Comparison of ENCODE assay signal across 8 mouse cellular contexts in genomic region chr5:64968961-64969860, GRCm38 (mm10). TPM values are rescaled to one million over a fixed set of nuclear protein-coding genes. Genes with fewer than 3 reads are reported as not detected.
DNase-seq lines count a peak whose midpoint lies in the region; ATAC-seq and TF ChIP-seq lines count a peak whose summit lies in the region.

No protein-coding gene starts in this region.

- WGBS in embryonic facial prominence, embryonic 10.5 days = 2% methylated on average over 14 of the region's 14 CpGs
- 5% methylated on average over 13 of the region's 14 CpGs for WGBS in limb, embryonic 14.5 days
- 5% methylated on average over 14 of the region's 14 CpGs for WGBS in midbrain, embryonic 13.5 days

- peak; percentile 55 for ATAC-seq in limb, embryonic 14.5 days (ENCODE audit: low FRiP score, low read depth)
- ATAC-seq in midbrain, embryonic 13.5 days = peak; percentile 41; the same call in 1 of the 2 replicates

- H3K27ac ChIP-seq in embryonic facial prominence, embryonic 10.5 days (replicated peaks) = peak overlapping the region; percentile 85
- H3K27ac ChIP-seq in limb, embryonic 14.5 days (replicated peaks; ENCODE audit: low read depth, low read length) = peak overlapping the region; percentile 86
- H3K27ac ChIP-seq in midbrain, embryonic 13.5 days = no peak overlapping the region

- H3K4me3 ChIP-seq in embryonic facial prominence, embryonic 10.5 days = peak overlapping the region; percentile 65
- peak overlapping the region; percentile 73 for H3K4me3 ChIP-seq in limb, embryonic 14.5 days (replicated peaks; ENCODE audit: low read length)
- H3K4me3 ChIP-seq in midbrain, embryonic 13.5 days (replicated peaks) = peak overlapping the region; percentile 61

- no peaks in the 10 kb centered on the region for H3K36me3 ChIP-seq in embryonic facial prominence, embryonic 10.5 days (replicated peaks)
- peaks cover 5% of the 10 kb centered on the region for H3K36me3 ChIP-seq in limb, embryonic 14.5 days (ENCODE audit: control insufficient read depth, insufficient read depth, low read length)
- no peaks in the 10 kb centered on the region for H3K36me3 ChIP-seq in midbrain, embryonic 13.5 days

- H3K9me3 ChIP-seq in embryonic facial prominence, embryonic 10.5 days = no peaks in the 10 kb centered on the region
- H3K9me3 ChIP-seq in limb, embryonic 14.5 days (ENCODE audit: control insufficient read depth, low read length) = no peaks in the 10 kb centered on the region
- no peaks in the 10 kb centered on the region for H3K9me3 ChIP-seq in midbrain, embryonic 13.5 days

- H3K4me2 ChIP-seq in limb, embryonic 14.5 days (replicated peaks; ENCODE audit: low read depth, low read length, severe bottlenecking) = peak overlapping the region; percentile 67
- H3K4me2 ChIP-seq in midbrain, embryonic 13.5 days (replicated peaks) = peak overlapping the region; percentile 97

- peak overlapping the region; percentile 94 for H3K9ac ChIP-seq in limb, embryonic 14.5 days (ENCODE audit: low read depth, low read length, severe bottlenecking)
- H3K9ac ChIP-seq in midbrain, embryonic 13.5 days (replicated peaks) = peak overlapping the region; percentile 69

- intact Hi-C loops in heart, postnatal 14 days (cut with DNase I) = loop anchor here (10.0 kb wide), 2 partner anchors 84 to 684 kb away; no protein-coding TSS in a partner anchor

- no peak for TF ChIP-seq POLR2A in limb, embryonic 14.5 days (IDR thresholded peaks at IDR 0.05; ENCODE audit: borderline replicate concordance, extremely low read depth, insufficient read depth, insufficient read length)

- no peaks in the 10 kb centered on the region; the same call in 1 of the 2 replicates for H3K27me3 ChIP-seq in embryonic facial prominence, embryonic 10.5 days (replicated peaks; ENCODE audit: low read depth, poor library complexity, severe bottlenecking)
- H3K27me3 ChIP-seq in limb, embryonic 14.5 days (ENCODE audit: control insufficient read depth, insufficient read depth, low read length) = no peaks in the 10 kb centered on the region
- peaks cover 14% of the 10 kb centered on the region for H3K27me3 ChIP-seq in midbrain, embryonic 13.5 days

- peaks cover 16% of the 10 kb centered on the region for H3K4me1 ChIP-seq in embryonic facial prominence, embryonic 10.5 days
- H3K4me1 ChIP-seq in limb, embryonic 14.5 days (ENCODE audit: control insufficient read depth, insufficient read depth, low read length) = 0 out of 2 replicates have a peak, but pooled peaks cover 6% of the 10 kb centered on the region
- peaks cover 17% of the 10 kb centered on the region for H3K4me1 ChIP-seq in midbrain, embryonic 13.5 days (replicated peaks)

- peak; percentile 22 for DNase-seq in urinary bladder, postnatal 25 days (ENCODE audit: low spot score)
- no peak for DNase-seq in urinary bladder, adult 2 months (ENCODE audit: low spot score)
- peak; percentile 37 for DNase-seq in embryonic facial prominence, embryonic 10.5 days (ENCODE audit: low spot score)
- peak; percentile 18 to 37 for DNase-seq in heart, postnatal 14 days
- DNase-seq in limb, embryonic 14.5 days (ENCODE audit: low spot score) = peak; percentile 16
- DNase-seq in thymus, postnatal 4 days = peak; percentile 45
- no peak for DNase-seq in layer of hippocampus, postnatal 14 days (ENCODE audit: low spot score in 2 of 2)

RNA-seq across cellular contexts. Expression of gene Fam114a1, which starts 0.7 kb away (rescaled TPM):
- polyA plus RNA-seq in urinary bladder, adult 2 months (2012; rRNA removed) = 73.8 and 75.7 TPM in 2 replicates
- 14.5 and 15.0 TPM in 2 replicates for polyA plus RNA-seq in embryonic facial prominence, embryonic 10.5 days (2016; fragmentation: Nextera tagmentation; extraction: Ambion mirVana)
- total RNA-seq in heart, postnatal 14 days (2021) = 10 to 100 TPM; 23.5 to 24.8 TPM
- 69.6 and 71.7 TPM in 2 replicates for polyA plus RNA-seq in limb, embryonic 14.5 days (2012; rRNA removed)
- polyA plus RNA-seq in limb, embryonic 14.5 days (2014; fragmentation: Nextera tagmentation; extraction: Ambion mirVana) = 51.7 and 52.9 TPM in 2 replicates
- 6.1 and 6.8 TPM in 2 replicates for polyA plus RNA-seq in midbrain, embryonic 13.5 days (2015; fragmentation: Nextera tagmentation; extraction: Ambion mirVana)
- total RNA-seq in layer of hippocampus, postnatal 14 days (2021) = 1 to 10 TPM; 4.6 to 6.0 TPM

RNA-seq across cellular contexts. Expression of gene Tlr6, which starts 9.3 kb away (rescaled TPM):
- 1.7 and 1.8 TPM in 2 replicates for polyA plus RNA-seq in urinary bladder, adult 2 months (2012; rRNA removed)
- 0.19 and 0.30 TPM in 2 replicates for polyA plus RNA-seq in embryonic facial prominence, embryonic 10.5 days (2016; fragmentation: Nextera tagmentation; extraction: Ambion mirVana)
- 1 to 10 TPM in 1 of 2 experiments, under 1 TPM in 1; 0.96 to 1.7 TPM for total RNA-seq in heart, postnatal 14 days (2021)
- polyA plus RNA-seq in limb, embryonic 14.5 days (2012; rRNA removed) = 1.7 and 3.1 TPM in 2 replicates
- polyA plus RNA-seq in limb, embryonic 14.5 days (2014; fragmentation: Nextera tagmentation; extraction: Ambion mirVana) = 1.2 and 1.5 TPM in 2 replicates
- 0.17 and 0.22 TPM in 2 replicates for polyA plus RNA-seq in midbrain, embryonic 13.5 days (2015; fragmentation: Nextera tagmentation; extraction: Ambion mirVana)
- total RNA-seq in layer of hippocampus, postnatal 14 days (2021) = 1 to 10 TPM in 1 of 2 experiments, under 1 TPM in 1; 0.79 to 1.4 TPM

RNA-seq across cellular contexts. Expression of gene Tlr1, which starts 35.8 kb away (rescaled TPM):
- polyA plus RNA-seq in urinary bladder, adult 2 months (2012; rRNA removed) = 3.0 and 3.1 TPM in 2 replicates
- polyA plus RNA-seq in embryonic facial prominence, embryonic 10.5 days (2016; fragmentation: Nextera tagmentation; extraction: Ambion mirVana) = 0.31 and 0.35 TPM in 2 replicates
- total RNA-seq in heart, postnatal 14 days (2021) = under 1 TPM; 0.34 to 0.43 TPM
- 2.2 TPM in 2 replicates for polyA plus RNA-seq in limb, embryonic 14.5 days (2012; rRNA removed)
- polyA plus RNA-seq in limb, embryonic 14.5 days (2014; fragmentation: Nextera tagmentation; extraction: Ambion mirVana) = 1.0 and 1.8 TPM in 2 replicates
- polyA plus RNA-seq in midbrain, embryonic 13.5 days (2015; fragmentation: Nextera tagmentation; extraction: Ambion mirVana) = 0.21 and 0.30 TPM in 2 replicates
- total RNA-seq in layer of hippocampus, postnatal 14 days (2021) = under 1 TPM; 0.32 to 0.55 TPM

Comparison
In these comparisons a context has a peak if more than half of its experiments do, and no peak if none do; other contexts are left out.
1. DNase-seq: peak in urinary bladder, postnatal 25 days (single experiment), embryonic facial prominence, embryonic 10.5 days (single experiment), heart, postnatal 14 days (2 of 2), limb, embryonic 14.5 days (single experiment) and thymus, postnatal 4 days (single experiment); none in urinary bladder, adult 2 months (single experiment) and layer of hippocampus, postnatal 14 days (0 of 2).
2. Peak in every context shown above with its lines, with median percentiles within 50 percentile points of each other: H3K4me3 ChIP-seq.